Mouse (Mus musculus) forebrain, embryonic 14.5 days (tissue): ENCODE measurements around the gene Akap12. TPM values are rescaled to one million over a fixed set of nuclear protein-coding genes. Genes with fewer than 3 reads are reported as not detected.

Source experiments
- ATAC-seq: fragments of 200-750 bp; cut with Nextera tagmentation; 2 replicates; pipeline ENCODE4 v1.8.0; 2017; ENCODE audit warnings: mild to moderate bottlenecking, moderate library complexity
- DNase-seq: peaks from one replicate; pipeline ENCODE4 v3.0.0-alpha.2; 2015; ENCODE audit warnings: low spot score
- H3K27ac ChIP-seq: fragments of 300-500 bp; sonication (generic); 2 replicates; pipeline ENCODE4 v1.5.1; 2014; ENCODE audit warnings: low read depth, mild to moderate bottlenecking, control low read depth, low read length, moderate library complexity
- H3K27me3 ChIP-seq: fragments of 300-500 bp; sonication (generic); replicated peaks from 2 replicates; pipeline ENCODE4 v1.6.1; 2014; ENCODE audit warnings: low read length, control low read depth, mixed read lengths; ENCODE audit not compliant: control insufficient read depth, insufficient read depth
- H3K36me3 ChIP-seq: fragments of 300-500 bp; sonication (generic); 2 replicates; pipeline ENCODE4 v1.6.1; 2014; ENCODE audit warnings: low read length, control low read depth; ENCODE audit not compliant: control insufficient read depth, insufficient read depth
- H3K4me1 ChIP-seq: fragments of 300-500 bp; sonication (generic); 2 replicates; pipeline ENCODE4 v1.6.1; 2014; ENCODE audit warnings: antibody characterized with exemption, low read length, control low read depth; ENCODE audit not compliant: control insufficient read depth, insufficient read depth
- H3K4me2 ChIP-seq: fragments of 300-500 bp; sonication (generic); 2 replicates; pipeline ENCODE4 v1.6.1; 2014; ENCODE audit warnings: mild to moderate bottlenecking, control low read depth, low read length
- H3K4me3 ChIP-seq: fragments of 300-500 bp; sonication (generic); 2 replicates; pipeline ENCODE4 v1.5.1; 2014; ENCODE audit warnings: low read depth, low read length, control low read depth
- H3K9ac ChIP-seq: fragments of 300-500 bp; sonication (generic); 2 replicates; pipeline ENCODE4 v1.6.1; 2014; ENCODE audit warnings: mild to moderate bottlenecking, low read length, control low read depth, moderate library complexity
- H3K9me3 ChIP-seq: fragments of 300-500 bp; sonication (generic); replicated peaks from 2 replicates; pipeline ENCODE4 v1.6.1; 2016; ENCODE audit warnings: low read length, control low read depth, mixed read lengths; ENCODE audit not compliant: control insufficient read depth
- WGBS: fragments of 180-500 bp; shearing (Covaris S2); extraction: QIAGEN DNeasy Blood & Tissue Kit; methylation state at CpG from one replicate; pipeline ENCODE4 v1.1.7; 2014; 5-methylcytosine and 5-hydroxymethylcytosine counted together
- polyA plus RNA-seq: library from polyadenylated mRNA; unstranded; fragments of >200 nt; fragmentation: Nextera tagmentation; extraction: Ambion mirVana; gene quantifications from 2 replicates; pipeline ENCODE4 v1.2.1, GENCODE M21; 2014

The Akap12 gene
- polyA plus RNA-seq, 1 experiment from 2014 or later, result 17.7 TPM

DNA sequence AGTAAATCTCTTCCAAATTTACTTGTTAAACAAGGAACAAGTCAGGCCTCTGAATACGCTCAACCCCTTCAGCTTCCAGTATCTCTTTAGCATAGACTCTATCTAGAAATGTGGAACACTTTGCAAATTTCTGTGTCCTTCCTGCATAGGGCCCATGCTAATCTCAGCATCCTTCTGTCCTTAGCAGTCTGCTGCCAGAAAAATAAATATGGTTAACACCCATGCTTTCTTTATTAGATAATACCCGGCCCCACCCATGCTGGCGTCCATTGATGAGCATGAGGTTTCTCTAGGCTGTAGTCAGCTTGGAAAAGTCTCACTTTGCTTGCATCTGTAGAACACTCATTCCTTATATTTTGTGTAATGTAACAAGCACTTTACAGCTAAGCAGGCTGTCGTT is 27.2 kb downstream of the Akap12 start:
- Histone ChIP-seq H3K27ac (no peak overlapping the region), H3K9ac (no peak overlapping the region), H3K36me3 (no peaks in the 10 kb centered on the region), H3K9me3 (no peaks in the 10 kb centered on the region), H3K27me3 (no peaks in the 10 kb centered on the region), H3K4me3 (no peak overlapping the region), H3K4me2 (no peak overlapping the region), H3K4me1 (no peaks in the 10 kb centered on the region)
- ATAC-seq (no peak), DNase-seq (no peak)
- 89% methylated on average over 4 of the region's 4 CpGs for WGBS

DNA sequence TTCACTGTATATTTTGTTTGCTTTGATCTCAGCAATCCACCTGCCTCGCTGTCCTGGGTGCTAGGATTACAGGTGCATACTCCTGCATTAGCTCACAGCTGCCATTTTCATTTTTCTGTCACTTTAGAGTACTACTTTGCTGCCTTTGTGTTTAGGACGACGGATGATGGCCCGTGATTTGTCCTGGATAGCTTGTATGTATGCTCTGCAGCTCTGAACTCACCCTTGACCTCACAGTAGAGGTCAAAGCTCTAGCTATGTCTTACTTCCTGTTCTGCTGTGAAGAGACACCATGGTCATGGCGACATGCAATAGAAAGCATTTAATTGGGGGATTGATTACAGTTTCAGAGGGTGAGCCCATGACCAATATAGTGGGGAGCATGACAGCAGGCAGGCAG is 37.4 kb downstream of the Akap12 start:
- H3K27ac ChIP-seq, result no peak overlapping the region
- ATAC-seq (no peak), DNase-seq (no peak)
- H3K9me3 ChIP-seq, result no peaks in the 10 kb centered on the region
- no peaks in the 10 kb centered on the region for H3K27me3 ChIP-seq
- H3K36me3 ChIP-seq, result no peaks in the 10 kb centered on the region
- H3K4me1 ChIP-seq, result no peaks in the 10 kb centered on the region
- no peak overlapping the region for H3K4me3 ChIP-seq
- H3K4me2 ChIP-seq, result no peak overlapping the region
- whole genome bisulfite sequencing, result 79% methylated on average over 5 of the region's 5 CpGs
- H3K9ac ChIP-seq, result no peak overlapping the region

DNA sequence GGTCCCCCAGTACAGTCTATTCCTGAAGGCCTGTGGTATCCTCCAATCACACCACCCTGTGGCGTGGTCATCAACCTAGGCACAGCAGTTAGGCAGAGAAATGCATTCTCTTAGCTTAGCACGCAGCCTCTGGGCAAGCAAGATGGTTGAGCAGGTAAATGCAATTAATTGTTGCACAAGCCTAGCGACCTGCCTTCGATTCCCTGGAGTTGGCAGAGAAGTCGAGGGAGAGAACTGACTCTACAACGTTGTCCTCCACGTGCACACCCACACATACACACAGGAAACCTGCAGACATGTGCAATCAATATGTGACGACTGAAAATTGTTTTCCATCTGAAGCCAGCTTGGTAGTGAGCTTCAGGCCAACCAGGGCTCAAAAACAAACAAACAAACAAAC is 57.7 kb downstream of the Akap12 start:
- DNase-seq (no peak), ATAC-seq (no peak)
- Histone ChIP-seq H3K27me3 (no peaks in the 10 kb centered on the region), H3K4me3 (no peak overlapping the region), H3K9me3 (0 out of 2 replicates have a peak, but pooled peaks cover 3% of the 10 kb centered on the region), H3K27ac (no peak overlapping the region), H3K36me3 (no peaks in the 10 kb centered on the region), H3K9ac (no peak overlapping the region), H3K4me1 (no peaks in the 10 kb centered on the region), H3K4me2 (no peak overlapping the region)
- 86% methylated on average over 8 of the region's 8 CpGs for WGBS

DNA sequence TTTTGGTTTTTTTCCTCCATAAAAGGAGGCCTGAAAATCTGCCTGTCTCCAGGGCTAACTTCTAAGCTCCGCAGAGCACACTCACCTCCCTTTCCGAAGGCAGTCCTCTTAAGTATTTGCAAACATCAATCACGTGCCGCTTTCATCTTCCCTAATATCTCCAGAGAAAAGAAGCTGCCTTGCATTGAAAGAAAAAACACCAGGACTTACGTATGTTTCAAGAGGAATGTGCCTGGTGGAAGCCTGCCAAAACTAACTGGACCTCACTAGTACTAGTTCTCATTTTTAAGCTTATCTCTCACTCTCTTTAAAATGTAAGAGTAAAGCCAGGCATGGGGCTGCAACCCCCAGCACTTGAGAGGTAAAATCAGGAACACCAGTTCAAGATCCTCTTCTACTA is 59.4 kb downstream of the Akap12 start:
- H3K27me3 ChIP-seq, result no peaks in the 10 kb centered on the region
- no peak overlapping the region for H3K27ac ChIP-seq
- H3K4me1 ChIP-seq, result no peaks in the 10 kb centered on the region
- no peak overlapping the region for H3K4me3 ChIP-seq
- no peaks in the 10 kb centered on the region for H3K36me3 ChIP-seq
- no peak for ATAC-seq
- H3K9ac ChIP-seq, result no peak overlapping the region
- DNase-seq, result no peak
- 0 out of 2 replicates have a peak, but pooled peaks cover 3% of the 10 kb centered on the region for H3K9me3 ChIP-seq
- no peak overlapping the region for H3K4me2 ChIP-seq
- WGBS, result 80% methylated on average over 5 of the region's 5 CpGs

DNA sequence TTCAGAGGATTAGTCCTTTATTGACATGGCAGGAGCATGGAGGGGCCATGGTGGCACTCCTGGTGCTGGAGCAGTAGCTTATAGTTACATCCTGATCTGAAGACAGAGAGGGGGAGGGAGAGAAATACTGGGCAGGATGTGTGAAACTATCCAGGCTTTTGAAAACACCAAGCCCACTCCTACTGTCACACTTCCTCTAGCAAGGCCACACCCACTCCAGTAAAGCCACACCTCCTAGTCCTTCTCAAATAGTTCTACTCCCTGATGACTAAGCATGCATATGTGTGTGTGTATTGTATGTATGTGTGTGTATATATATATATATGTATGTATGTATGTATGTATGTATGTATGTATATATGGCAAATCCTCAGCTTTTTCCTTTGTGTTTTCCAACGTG is 61.5 kb downstream of the Akap12 start:
- ATAC-seq (no peak), DNase-seq (no peak)
- H3K9me3 ChIP-seq, result 0 out of 2 replicates have a peak, but pooled peaks cover 3% of the 10 kb centered on the region
- no peak overlapping the region for H3K27ac ChIP-seq
- WGBS, result 52% methylated on average over 1 of the region's 1 CpGs
- no peaks in the 10 kb centered on the region for H3K36me3 ChIP-seq
- H3K4me2 ChIP-seq, result no peak overlapping the region
- no peak overlapping the region for H3K9ac ChIP-seq
- H3K4me1 ChIP-seq, result no peaks in the 10 kb centered on the region
- no peaks in the 10 kb centered on the region for H3K27me3 ChIP-seq
- no peak overlapping the region for H3K4me3 ChIP-seq

DNA sequence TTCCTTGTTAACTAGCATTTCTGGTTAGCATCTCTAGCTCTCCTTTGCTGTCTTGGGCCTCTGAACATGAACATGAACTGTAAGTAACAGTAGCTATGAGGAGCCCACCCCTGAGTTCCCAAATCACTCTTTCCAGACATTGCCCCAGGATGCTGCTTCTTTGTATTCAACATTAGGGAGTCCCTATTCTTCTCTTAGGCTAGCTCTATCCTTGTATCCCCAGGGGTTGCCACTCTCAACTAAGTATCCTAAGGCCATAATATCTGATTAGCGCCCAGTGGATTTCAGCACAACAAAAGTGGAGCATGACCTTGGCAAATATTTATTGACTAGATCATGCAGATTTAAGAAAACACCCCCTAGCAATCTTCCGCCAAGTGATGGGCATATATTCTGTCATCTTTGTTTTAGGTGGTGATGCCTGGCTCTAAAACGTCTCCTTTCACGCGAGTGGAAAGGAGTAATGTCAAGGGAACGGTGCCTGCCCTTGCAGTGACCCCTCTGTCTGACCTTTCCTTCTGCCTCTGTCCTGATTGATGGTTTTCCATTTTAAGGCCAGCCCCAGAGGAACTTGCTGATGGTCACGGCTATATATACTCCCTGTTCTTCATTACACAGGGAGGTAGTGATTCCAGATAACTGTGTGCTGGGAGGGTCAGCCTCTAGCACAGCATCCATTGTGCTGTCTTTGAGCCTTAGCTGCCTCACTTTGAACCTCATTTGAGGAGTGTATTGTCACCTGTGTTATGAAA is 66.2 kb downstream of the Akap12 start:
- no peak overlapping the region for H3K4me2 ChIP-seq
- H3K4me1 ChIP-seq, result peaks cover 7% of the 10 kb centered on the region
- DNase-seq, result no peak
- no peaks in the 10 kb centered on the region for H3K36me3 ChIP-seq
- H3K9ac ChIP-seq, result no peak overlapping the region
- 79% methylated on average over 7 of the region's 7 CpGs for WGBS
- no peak overlapping the region for H3K4me3 ChIP-seq
- H3K27ac ChIP-seq, result no peak overlapping the region
- H3K9me3 ChIP-seq, result no peaks in the 10 kb centered on the region
- no peak for ATAC-seq
- H3K27me3 ChIP-seq, result no peaks in the 10 kb centered on the region

DNA sequence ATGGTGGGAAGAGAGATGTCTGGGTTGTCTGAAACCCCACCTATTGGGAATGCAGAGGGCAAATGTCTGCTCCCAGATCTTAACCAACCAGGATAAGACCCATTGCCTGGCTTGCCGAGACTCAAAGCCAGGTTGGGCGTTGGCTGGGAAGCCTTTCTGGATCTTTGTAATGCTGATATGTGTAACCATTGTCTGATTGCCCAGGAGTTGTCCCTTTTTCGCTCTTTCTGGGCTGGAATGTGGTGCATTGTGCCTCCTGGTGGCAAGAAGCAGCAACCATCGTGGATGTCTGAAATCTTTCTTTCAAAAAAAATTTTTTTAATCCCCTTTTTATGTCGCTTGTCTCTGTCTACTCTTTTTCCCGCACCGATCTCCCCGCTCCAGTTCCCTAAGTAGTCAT is 67.1 kb downstream of the Akap12 start:
- H3K4me1 ChIP-seq, result peaks cover 7% of the 10 kb centered on the region
- 5% methylated on average over 8 of the region's 8 CpGs for WGBS
- DNase-seq (peak; percentile 73), ATAC-seq (peak; percentile 8; the same call in 1 of the 2 replicates)
- H3K4me3 ChIP-seq, result no peak overlapping the region
- no peak overlapping the region; the same call in 1 of the 2 replicates for H3K9ac ChIP-seq
- H3K9me3 ChIP-seq, result no peaks in the 10 kb centered on the region
- peak overlapping the region; percentile 51 for H3K4me2 ChIP-seq
- H3K27ac ChIP-seq, result no peak overlapping the region
- H3K36me3 ChIP-seq, result no peaks in the 10 kb centered on the region
- H3K27me3 ChIP-seq, result no peaks in the 10 kb centered on the region

DNA sequence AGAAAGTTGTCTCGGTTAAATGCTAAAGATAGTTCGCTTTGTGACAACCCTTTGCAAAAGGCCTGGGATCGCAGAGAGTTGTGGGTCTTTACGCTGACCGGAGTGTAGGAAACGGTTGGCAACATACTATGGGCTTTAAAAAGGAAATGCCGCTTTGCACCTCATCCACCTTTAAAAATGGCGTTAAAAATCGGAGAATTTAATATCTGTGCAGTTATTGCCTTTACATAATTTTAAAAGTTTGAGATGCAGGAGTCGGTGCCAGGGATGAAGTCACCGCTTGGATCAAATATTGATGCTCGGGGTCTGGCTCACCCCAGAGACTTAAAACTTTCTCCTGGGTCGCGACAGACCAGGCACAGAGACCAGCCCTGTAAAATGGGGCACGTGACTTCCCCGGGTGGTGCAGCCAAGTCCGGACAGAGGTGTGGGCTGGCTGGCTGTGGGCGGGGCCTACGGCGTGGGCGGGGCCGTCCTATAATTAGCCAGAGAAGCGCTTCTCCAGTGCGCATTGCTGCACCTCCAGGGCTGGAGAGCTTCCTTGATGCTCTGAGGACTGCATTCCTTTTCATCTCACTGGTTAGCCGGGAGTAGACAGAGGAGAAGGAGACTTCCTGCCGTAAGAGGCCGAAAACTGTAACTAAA is 68.0 kb downstream of the Akap12 start:
- H3K4me2 ChIP-seq, result peak overlapping the region; percentile 51
- no peaks in the 10 kb centered on the region for H3K36me3 ChIP-seq
- H3K4me1 ChIP-seq, result peaks cover 7% of the 10 kb centered on the region
- DNase-seq, result peak; percentile 58
- H3K27me3 ChIP-seq, result no peaks in the 10 kb centered on the region
- H3K9ac ChIP-seq, result peak overlapping the region; percentile 25; the same call in 1 of the 2 replicates
- peak overlapping the region; percentile 22 for H3K4me3 ChIP-seq
- no peak overlapping the region for H3K27ac ChIP-seq
- H3K9me3 ChIP-seq, result no peaks in the 10 kb centered on the region
- WGBS, result 9% methylated on average over 27 of the region's 27 CpGs
- peak; percentile 86 for ATAC-seq

DNA sequence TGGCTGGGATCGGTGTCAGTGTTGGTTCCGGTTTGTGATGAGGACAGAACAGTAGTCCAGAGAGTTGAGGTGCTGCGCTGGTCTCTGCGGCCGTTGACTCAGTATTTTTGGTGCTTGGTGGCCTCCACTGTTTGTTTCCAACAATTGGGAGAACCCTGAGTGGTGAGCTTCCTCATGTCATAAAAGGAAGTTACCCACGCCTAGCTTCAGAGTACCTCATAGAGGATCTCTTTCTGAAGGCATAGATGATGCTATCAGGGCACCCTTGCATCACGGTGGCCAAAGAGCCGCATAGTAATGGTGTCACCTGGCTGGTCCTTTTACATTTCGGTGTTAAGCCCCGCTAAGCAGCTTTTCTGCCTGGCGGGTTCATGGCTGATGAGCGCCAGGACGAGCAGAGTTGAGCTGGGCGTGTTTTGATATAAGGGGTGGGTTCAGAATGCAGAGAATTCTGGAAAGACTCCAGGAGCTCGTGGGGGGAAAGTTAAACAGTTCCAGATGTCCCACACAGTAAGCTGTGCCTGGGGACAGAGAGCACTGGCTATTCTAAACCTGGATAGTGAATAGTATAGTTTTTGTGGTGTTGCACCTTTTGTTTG is 72.8 kb downstream of the Akap12 start:
- H3K27ac ChIP-seq, result no peak overlapping the region
- H3K4me1 ChIP-seq, result peaks cover 5% of the 10 kb centered on the region
- DNase-seq (peak; percentile 38), ATAC-seq (no peak)
- no peak overlapping the region for H3K4me2 ChIP-seq
- no peaks in the 10 kb centered on the region for H3K27me3 ChIP-seq
- H3K9ac ChIP-seq, result no peak overlapping the region
- no peak overlapping the region for H3K4me3 ChIP-seq
- 51% methylated on average over 15 of the region's 15 CpGs for WGBS
- no peaks in the 10 kb centered on the region for H3K9me3 ChIP-seq
- H3K36me3 ChIP-seq, result no peaks in the 10 kb centered on the region
